Mouse (Mus musculus): Measurements from ENCODE around the gene P2ry6. TPM values are rescaled to one million over a fixed set of nuclear protein-coding genes. Genes with fewer than 3 reads are reported as not detected.

P2ry6 gene
- polyA plus RNA-seq, 1 experiment from 2014 or later, result 1.6 TPM

DNA sequence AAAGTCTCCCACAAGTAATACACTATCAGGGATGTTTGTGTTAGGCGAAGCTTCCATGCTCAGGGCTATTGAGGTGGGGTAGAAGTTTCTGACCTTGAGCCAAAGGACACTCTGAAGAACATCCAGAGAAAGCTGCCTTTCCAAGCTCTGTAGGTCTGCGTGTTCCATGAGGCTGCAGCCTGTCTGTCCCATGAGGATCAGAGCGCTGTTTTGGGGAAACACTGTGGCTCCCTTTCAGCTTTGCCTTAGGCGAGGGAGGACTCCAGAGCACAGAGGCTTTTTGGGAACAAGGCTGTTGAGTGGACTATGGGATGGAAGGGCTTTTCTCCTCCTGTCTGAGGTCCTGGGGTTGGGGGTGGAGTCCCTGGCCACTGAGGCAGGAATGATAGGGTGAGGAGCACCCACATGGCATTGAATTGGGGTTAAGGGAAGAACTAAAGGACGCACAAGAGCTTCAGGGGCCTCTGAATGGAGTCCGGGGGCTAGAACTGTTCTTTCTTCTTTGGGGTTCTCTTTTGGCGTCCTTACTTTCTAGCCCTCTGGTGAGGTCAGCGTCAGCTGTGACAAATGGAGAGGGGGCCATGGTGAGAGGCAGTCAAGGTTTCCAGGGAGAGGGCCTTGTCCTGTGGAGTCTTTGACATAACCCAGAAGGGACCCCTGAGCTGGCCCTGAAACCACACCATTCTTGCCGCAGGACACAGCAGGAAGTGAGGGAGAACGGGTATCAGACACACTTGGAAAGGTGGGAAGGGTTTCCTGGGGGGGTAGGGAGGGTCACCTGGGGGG is 5.4 kb downstream of the P2ry6 start:
- Histone ChIP-seq H3K4me2 (no peak overlapping the region), H3K27ac (ENCODE audit: low read depth, low read length) (no peak overlapping the region), H3K9me3 (ENCODE audit: control insufficient read depth, low read length) (no peaks in the 10 kb centered on the region), H3K4me3 (ENCODE audit: low read depth, low read length) (no peak overlapping the region), H3K4me1 (ENCODE audit: control insufficient read depth, insufficient read depth, low read length) (no peaks in the 10 kb centered on the region), H3K36me3 (ENCODE audit: control insufficient read depth, insufficient read depth, low read length) (no peaks in the 10 kb centered on the region), H3K27me3 (ENCODE audit: control insufficient read depth, insufficient read depth, low read length) (peaks cover 7% of the 10 kb centered on the region), H3K9ac (ENCODE audit: low read length) (no peak overlapping the region)
- ATAC-seq (ENCODE audit: low FRiP score) (no peak), DNase-seq (ENCODE audit: low spot score, missing footprints) (no peak)
- WGBS, result 82% methylated on average over 10 of the region's 10 CpGs

DNA sequence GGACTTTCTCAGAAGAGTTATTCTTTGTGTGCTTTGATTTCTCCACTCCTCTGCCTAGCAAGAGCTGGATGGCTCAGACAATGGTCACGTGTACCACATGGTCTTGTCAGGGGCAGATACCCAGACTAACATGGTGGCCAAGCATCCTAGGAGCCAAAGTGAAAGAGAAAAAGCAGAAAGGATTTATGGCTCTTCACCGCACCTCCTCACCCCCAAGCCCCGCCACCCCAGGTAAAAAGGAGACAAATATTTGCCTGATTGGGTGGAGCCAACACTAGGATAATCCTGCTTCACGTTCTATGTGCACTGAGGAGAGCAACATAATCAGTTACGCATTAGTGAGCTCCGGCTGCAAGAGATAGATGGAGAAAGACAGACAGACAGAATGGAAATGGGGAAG is 6.1 kb downstream of the P2ry6 start:
- ATAC-seq (ENCODE audit: low FRiP score), result no peak
- Histone ChIP-seq H3K36me3 (ENCODE audit: control insufficient read depth, insufficient read depth, low read length) (no peaks in the 10 kb centered on the region), H3K27me3 (ENCODE audit: control insufficient read depth, insufficient read depth, low read length) (peaks cover 4% of the 10 kb centered on the region), H3K4me1 (ENCODE audit: control insufficient read depth, insufficient read depth, low read length) (no peaks in the 10 kb centered on the region), H3K27ac (ENCODE audit: low read depth, low read length) (no peak overlapping the region), H3K9me3 (ENCODE audit: control insufficient read depth, low read length) (no peaks in the 10 kb centered on the region), H3K4me2 (no peak overlapping the region), H3K9ac (ENCODE audit: low read length) (no peak overlapping the region), H3K4me3 (ENCODE audit: low read depth, low read length) (no peak overlapping the region)
- 70% methylated on average over 6 of the region's 6 CpGs for WGBS
- DNase-seq (ENCODE audit: low spot score, missing footprints), result no peak

DNA sequence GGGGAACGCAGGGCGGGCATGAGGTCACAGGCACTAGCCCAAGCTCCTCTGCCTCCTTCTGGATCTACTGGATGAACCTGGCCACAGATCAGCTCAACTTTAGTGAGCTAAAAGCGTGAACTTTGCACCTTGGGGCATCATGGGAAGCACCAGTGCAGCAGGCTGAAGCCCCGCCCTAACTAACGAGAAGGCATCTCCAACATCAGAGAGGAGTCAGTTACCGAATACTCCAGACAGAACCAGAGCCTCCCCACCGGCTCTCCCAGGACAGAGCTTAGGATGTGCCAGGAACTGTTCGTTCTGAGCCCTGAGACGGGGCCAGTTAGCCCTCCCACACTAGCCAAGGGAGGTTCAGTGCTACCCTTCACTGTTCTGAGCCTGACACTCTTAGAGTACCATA is 6.6 kb downstream of the P2ry6 start:
- Histone ChIP-seq H3K27me3 (ENCODE audit: control insufficient read depth, insufficient read depth, low read length) (no peaks in the 10 kb centered on the region), H3K4me3 (ENCODE audit: low read depth, low read length) (no peak overlapping the region), H3K9ac (ENCODE audit: low read length) (no peak overlapping the region), H3K4me2 (no peak overlapping the region), H3K27ac (ENCODE audit: low read depth, low read length) (no peak overlapping the region), H3K4me1 (ENCODE audit: control insufficient read depth, insufficient read depth, low read length) (no peaks in the 10 kb centered on the region), H3K9me3 (ENCODE audit: control insufficient read depth, low read length) (no peaks in the 10 kb centered on the region), H3K36me3 (ENCODE audit: control insufficient read depth, insufficient read depth, low read length) (no peaks in the 10 kb centered on the region)
- ATAC-seq (ENCODE audit: low FRiP score), result no peak
- DNase-seq (ENCODE audit: low spot score, missing footprints), result no peak
- 83% methylated on average over 9 of the region's 9 CpGs for WGBS

DNA sequence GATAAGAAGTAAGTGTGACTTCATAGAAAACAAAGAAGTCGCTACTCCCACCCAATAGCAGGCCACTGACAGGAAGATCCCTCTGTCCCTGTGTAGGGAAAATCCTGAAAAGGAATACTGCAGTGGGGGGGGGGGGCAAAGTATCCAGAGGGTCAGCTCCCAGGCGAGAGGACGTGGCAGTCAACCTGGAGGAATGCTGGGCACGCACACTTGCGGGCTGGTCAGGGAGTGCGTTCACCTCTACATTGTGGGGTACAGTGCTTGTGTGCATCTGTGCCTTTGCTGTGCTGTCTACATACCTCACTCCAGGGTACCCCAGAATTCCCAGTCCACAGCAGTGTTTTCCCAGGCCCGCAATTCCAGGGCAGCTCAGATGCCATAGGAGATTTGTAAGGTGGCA is 8.4 kb downstream of the P2ry6 start:
- Histone ChIP-seq H3K4me2 (no peak overlapping the region), H3K9ac (ENCODE audit: low read length) (no peak overlapping the region), H3K27ac (ENCODE audit: low read depth, low read length) (no peak overlapping the region), H3K9me3 (ENCODE audit: control insufficient read depth, low read length) (no peaks in the 10 kb centered on the region), H3K36me3 (ENCODE audit: control insufficient read depth, insufficient read depth, low read length) (no peaks in the 10 kb centered on the region), H3K4me1 (ENCODE audit: control insufficient read depth, insufficient read depth, low read length) (no peaks in the 10 kb centered on the region), H3K27me3 (ENCODE audit: control insufficient read depth, insufficient read depth, low read length) (no peaks in the 10 kb centered on the region), H3K4me3 (ENCODE audit: low read depth, low read length) (no peak overlapping the region)
- 57% methylated on average over 7 of the region's 7 CpGs for WGBS
- ATAC-seq (ENCODE audit: low FRiP score) (no peak), DNase-seq (ENCODE audit: low spot score, missing footprints) (no peak)

DNA sequence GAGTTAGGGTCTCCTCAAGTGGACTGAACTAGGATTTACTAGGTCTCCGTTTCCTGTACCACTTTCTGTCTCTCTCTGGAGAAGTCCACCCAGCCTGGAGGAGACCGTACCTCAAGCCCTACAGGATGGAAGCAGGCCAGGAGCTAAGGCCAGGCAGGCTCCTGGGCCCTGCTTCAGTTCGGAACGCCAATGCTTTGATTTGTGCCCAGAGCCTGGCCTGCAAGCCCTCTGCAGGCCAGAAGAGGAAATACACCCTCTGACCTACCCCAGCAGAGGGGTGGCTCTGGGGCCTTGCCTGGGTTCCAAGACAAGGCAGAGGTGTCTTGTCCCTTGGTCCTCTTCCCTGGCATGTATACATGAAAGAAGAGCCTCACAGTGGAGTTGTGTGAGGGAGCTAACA is 9.4 kb downstream of the P2ry6 start:
- no peaks in the 10 kb centered on the region for H3K36me3 ChIP-seq (ENCODE audit: control insufficient read depth, insufficient read depth, low read length)
- H3K27me3 ChIP-seq (ENCODE audit: control insufficient read depth, insufficient read depth, low read length), result no peaks in the 10 kb centered on the region
- H3K4me1 ChIP-seq (ENCODE audit: control insufficient read depth, insufficient read depth, low read length), result no peaks in the 10 kb centered on the region
- H3K9ac ChIP-seq (ENCODE audit: low read length), result no peak overlapping the region
- DNase-seq (ENCODE audit: low spot score, missing footprints) (no peak), ATAC-seq (ENCODE audit: low FRiP score) (0 out of 2 replicates have a peak, but pooled peaks have one; percentile 16)
- WGBS, result 32% methylated on average over 4 of the region's 4 CpGs
- no peak overlapping the region for H3K4me2 ChIP-seq
- no peak overlapping the region for H3K27ac ChIP-seq (ENCODE audit: low read depth, low read length)
- H3K4me3 ChIP-seq (ENCODE audit: low read depth, low read length), result no peak overlapping the region
- no peaks in the 10 kb centered on the region for H3K9me3 ChIP-seq (ENCODE audit: control insufficient read depth, low read length)

DNA sequence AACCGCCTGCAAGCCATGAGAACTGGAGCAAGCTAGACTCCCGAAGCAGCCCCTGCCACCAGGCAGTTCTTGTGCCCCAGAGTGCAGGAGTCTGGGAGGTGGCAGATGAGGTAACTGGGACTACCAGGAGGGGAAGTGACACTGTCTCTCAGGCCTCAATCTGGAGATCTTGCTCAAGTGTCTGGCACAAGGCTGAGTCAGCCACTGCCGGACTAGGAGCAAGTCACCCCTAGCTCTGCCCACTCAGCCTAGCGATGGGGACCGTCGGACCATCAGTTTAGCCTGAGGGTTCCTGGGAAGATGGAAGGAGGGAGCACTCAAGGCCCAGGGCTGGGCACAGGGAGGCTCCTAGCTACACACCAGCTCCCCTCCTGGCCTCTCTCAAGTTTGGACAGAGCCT is 10.2 kb downstream of the P2ry6 start:
- no peak overlapping the region for H3K9ac ChIP-seq (ENCODE audit: low read length)
- no peaks in the 10 kb centered on the region for H3K9me3 ChIP-seq (ENCODE audit: control insufficient read depth, low read length)
- WGBS, result 77% methylated on average over 6 of the region's 6 CpGs
- no peaks in the 10 kb centered on the region for H3K36me3 ChIP-seq (ENCODE audit: control insufficient read depth, insufficient read depth, low read length)
- H3K4me3 ChIP-seq (ENCODE audit: low read depth, low read length), result no peak overlapping the region
- H3K4me1 ChIP-seq (ENCODE audit: control insufficient read depth, insufficient read depth, low read length), result no peaks in the 10 kb centered on the region
- ATAC-seq (ENCODE audit: low FRiP score), result no peak
- no peak for DNase-seq (ENCODE audit: low spot score, missing footprints)
- H3K27ac ChIP-seq (ENCODE audit: low read depth, low read length), result no peak overlapping the region
- H3K4me2 ChIP-seq, result no peak overlapping the region
- H3K27me3 ChIP-seq (ENCODE audit: control insufficient read depth, insufficient read depth, low read length), result no peaks in the 10 kb centered on the region

DNA sequence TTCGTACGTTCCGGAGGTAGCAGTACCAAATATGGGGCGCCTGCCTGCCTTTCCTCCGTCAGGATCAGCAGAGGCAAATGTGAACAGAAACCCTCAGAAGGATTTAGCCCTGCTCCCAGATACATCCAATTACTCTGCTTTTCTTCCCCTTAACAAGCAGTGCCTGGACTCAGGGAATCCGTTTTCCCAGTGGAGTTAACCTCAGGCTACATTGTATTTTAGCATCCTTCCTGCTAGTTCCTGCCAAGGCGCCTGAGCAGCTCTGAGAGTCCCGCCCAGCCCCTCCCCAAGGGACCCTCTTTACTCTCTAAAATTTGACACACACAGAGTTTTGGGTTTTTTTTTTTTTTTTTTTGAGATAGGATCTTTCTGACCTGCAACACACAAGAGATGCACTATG is 11.1 kb downstream of the P2ry6 start:
- no peaks in the 10 kb centered on the region for H3K27me3 ChIP-seq (ENCODE audit: control insufficient read depth, insufficient read depth, low read length)
- no peak overlapping the region for H3K27ac ChIP-seq (ENCODE audit: low read depth, low read length)
- 71% methylated on average over 8 of the region's 8 CpGs for WGBS
- H3K9ac ChIP-seq (ENCODE audit: low read length), result no peak overlapping the region
- no peak for ATAC-seq (ENCODE audit: low FRiP score)
- H3K4me3 ChIP-seq (ENCODE audit: low read depth, low read length), result no peak overlapping the region
- no peaks in the 10 kb centered on the region for H3K4me1 ChIP-seq (ENCODE audit: control insufficient read depth, insufficient read depth, low read length)
- no peaks in the 10 kb centered on the region for H3K36me3 ChIP-seq (ENCODE audit: control insufficient read depth, insufficient read depth, low read length)
- DNase-seq (ENCODE audit: low spot score, missing footprints), result no peak
- H3K4me2 ChIP-seq, result no peak overlapping the region
- no peaks in the 10 kb centered on the region for H3K9me3 ChIP-seq (ENCODE audit: control insufficient read depth, low read length)

DNA sequence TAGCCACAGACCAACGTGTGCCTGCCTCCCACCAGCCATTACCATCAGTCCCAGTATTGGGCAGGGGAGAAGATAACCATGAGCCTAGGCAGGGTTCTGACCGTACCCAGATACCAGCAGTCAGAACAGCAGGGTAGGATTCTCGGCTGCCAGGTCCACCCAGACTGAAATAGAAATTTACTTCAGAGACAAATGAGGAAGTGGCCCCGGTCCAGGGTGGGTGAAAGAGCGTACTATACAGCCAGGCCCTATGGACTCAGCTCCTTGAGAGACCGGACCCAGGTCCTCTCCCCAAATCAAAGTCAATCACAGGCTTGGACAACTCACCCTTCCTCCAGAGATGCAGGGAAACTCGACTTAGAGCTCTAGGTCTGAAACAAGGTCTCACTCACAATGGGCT is 13.3 kb downstream of the P2ry6 start:
- no peaks in the 10 kb centered on the region for H3K36me3 ChIP-seq (ENCODE audit: control insufficient read depth, insufficient read depth, low read length)
- no peaks in the 10 kb centered on the region for H3K4me1 ChIP-seq (ENCODE audit: control insufficient read depth, insufficient read depth, low read length)
- no peaks in the 10 kb centered on the region for H3K9me3 ChIP-seq (ENCODE audit: control insufficient read depth, low read length)
- H3K4me3 ChIP-seq (ENCODE audit: low read depth, low read length), result no peak overlapping the region
- DNase-seq (ENCODE audit: low spot score, missing footprints) (no peak), ATAC-seq (ENCODE audit: low FRiP score) (no peak)
- H3K4me2 ChIP-seq, result no peak overlapping the region
- no peak overlapping the region for H3K27ac ChIP-seq (ENCODE audit: low read depth, low read length)
- no peaks in the 10 kb centered on the region for H3K27me3 ChIP-seq (ENCODE audit: control insufficient read depth, insufficient read depth, low read length)
- WGBS, result 81% methylated on average over 7 of the region's 7 CpGs
- no peak overlapping the region for H3K9ac ChIP-seq (ENCODE audit: low read length)

DNA sequence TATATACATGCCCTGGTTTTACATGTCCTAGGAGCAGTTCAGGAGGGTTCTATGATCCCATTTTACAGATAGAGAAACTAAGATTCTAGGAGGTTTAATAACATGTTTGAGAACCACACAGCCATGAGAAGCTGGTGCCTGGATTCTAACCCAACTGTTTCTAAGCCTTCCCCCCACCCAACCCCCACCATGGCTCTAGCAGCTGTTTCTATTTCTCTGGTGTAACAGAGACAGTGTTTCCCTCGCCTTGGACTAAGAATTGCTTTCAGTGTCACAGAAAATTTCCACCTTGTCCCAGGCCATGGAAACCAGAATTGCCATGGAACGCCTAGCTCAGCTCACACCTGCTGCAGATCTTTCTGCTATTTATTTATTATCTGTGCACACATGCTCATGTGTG is 14.0 kb downstream of the P2ry6 start:
- H3K9ac ChIP-seq (ENCODE audit: low read length), result no peak overlapping the region
- no peak for ATAC-seq (ENCODE audit: low FRiP score)
- H3K4me1 ChIP-seq (ENCODE audit: control insufficient read depth, insufficient read depth, low read length), result no peaks in the 10 kb centered on the region
- no peaks in the 10 kb centered on the region for H3K9me3 ChIP-seq (ENCODE audit: control insufficient read depth, low read length)
- H3K36me3 ChIP-seq (ENCODE audit: control insufficient read depth, insufficient read depth, low read length), result no peaks in the 10 kb centered on the region
- H3K27me3 ChIP-seq (ENCODE audit: control insufficient read depth, insufficient read depth, low read length), result no peaks in the 10 kb centered on the region
- H3K4me2 ChIP-seq, result no peak overlapping the region
- 74% methylated on average over 2 of the region's 2 CpGs for whole genome bisulfite sequencing
- H3K4me3 ChIP-seq (ENCODE audit: low read depth, low read length), result no peak overlapping the region
- no peak overlapping the region for H3K27ac ChIP-seq (ENCODE audit: low read depth, low read length)
- no peak for DNase-seq (ENCODE audit: low spot score, missing footprints)

Measured in midbrain, embryonic 11.5 days (tissue).